Mouse (Mus musculus) large intestine, adult 2 months (tissue): ENCODE data around the gene Rora. TPM values are rescaled to one million over a fixed set of nuclear protein-coding genes. Genes with fewer than 3 reads are reported as not detected.

ENCODE experiments used
- DNase-seq: peaks from one replicate; pipeline ENCODE4 v3.0.0-alpha.2; 2012; ENCODE audit warnings: low read depth, low spot score
- WGBS: fragments of 180-500 bp; shearing (Covaris S2); methylation state at CpG from one replicate; pipeline ENCODE4 v1.1.7; 2018; 5-methylcytosine and 5-hydroxymethylcytosine counted together
- polyA plus RNA-seq: library from polyadenylated mRNA; depleted of rRNA; stranded (reverse); fragments of >200 nt; gene quantifications from 2 replicates; pipeline ENCODE4 v1.2.3, GENCODE M21; 2012

The Rora gene
- polyA plus RNA-seq, 1 experiment = 0.92 TPM

DNA sequence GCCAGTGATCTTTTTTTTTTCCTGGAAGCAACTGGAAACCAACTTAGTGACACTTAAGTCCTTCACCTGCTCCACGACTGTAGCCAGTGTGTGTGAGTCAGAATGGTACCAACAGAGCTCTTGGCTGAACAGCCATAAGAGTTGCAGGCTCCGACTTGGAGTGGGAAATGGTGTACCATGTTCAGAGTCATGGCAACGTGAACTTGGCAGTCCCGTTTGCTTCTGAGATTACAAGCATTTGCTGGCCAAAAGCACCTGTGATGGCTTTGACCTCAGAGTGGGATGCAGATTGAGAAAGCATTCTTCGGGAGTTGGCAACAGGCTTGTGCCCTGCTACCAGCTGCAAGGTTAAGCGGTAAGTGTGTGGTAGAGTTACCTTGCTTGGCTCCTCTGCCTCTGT is 574.2 kb downstream of the Rora start:
- DNase-seq = no peak
- 68% methylated on average over 6 of the region's 6 CpGs for WGBS

GRCm38 (mm10) chr9:69229935-69230334 is 576.3 kb downstream of the Rora start:
- no peak for DNase-seq
- 61% methylated on average over 7 of the region's 7 CpGs for WGBS

- 59% methylated on average over 7 of the region's 7 CpGs for WGBS
- DNase-seq = no peak
Observed at GRCm38 (mm10) chr9:69234526-69234925, 580.9 kb downstream of the Rora start.

- 71% methylated on average over 10 of the region's 10 CpGs for WGBS
- DNase-seq = no peak
Observed at GRCm38 (mm10) chr9:69237316-69237715, 583.7 kb downstream of the Rora start.

DNA sequence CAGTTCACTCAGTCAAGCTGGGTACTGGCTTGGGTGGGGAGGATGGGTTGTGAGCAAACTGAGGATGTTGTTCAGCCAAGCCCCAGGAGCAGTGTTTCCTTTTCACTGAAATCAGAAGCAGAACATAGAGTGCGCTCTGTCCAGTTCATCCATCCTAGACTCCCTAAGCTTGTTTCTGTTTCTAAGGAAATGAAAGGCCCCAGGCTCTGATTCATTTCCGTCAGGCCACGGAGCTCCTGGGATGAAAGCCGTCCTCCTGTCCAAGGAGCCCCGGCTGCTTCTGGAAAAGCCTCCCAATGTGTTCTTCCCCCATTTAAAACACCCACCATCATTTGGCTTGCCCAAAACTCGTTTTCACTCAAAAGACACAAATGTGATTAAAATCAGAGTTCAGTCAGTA is 589.0 kb downstream of the Rora start:
- no peak for DNase-seq
- WGBS = 62% methylated on average over 6 of the region's 6 CpGs

GRCm38 (mm10) chr9:69243626-69244025 is 590.0 kb downstream of the Rora start:
- 56% methylated on average over 6 of the region's 6 CpGs for WGBS
- no peak for DNase-seq

DNA sequence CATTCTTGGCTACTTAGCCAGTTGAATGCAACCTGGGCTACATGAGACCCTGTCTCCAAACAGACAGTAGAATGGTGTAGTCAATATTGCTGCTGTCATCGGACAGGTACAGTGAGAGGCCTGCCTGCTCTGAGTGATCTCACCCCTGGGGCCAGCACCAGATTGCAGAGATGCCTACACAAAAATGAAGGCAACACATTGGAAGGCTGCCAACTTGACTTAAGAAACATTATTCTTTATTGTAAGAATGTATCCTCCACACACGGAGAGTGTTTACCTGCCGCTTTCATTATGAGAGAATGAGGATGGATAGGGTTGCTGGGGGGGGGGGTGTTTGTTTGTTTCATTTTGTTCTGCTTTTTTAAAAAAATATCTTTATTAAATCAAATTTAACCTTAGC is 592.6 kb downstream of the Rora start:
- 60% methylated on average over 3 of the region's 3 CpGs for WGBS
- no peak for DNase-seq

- DNase-seq = no peak
- 97% methylated on average over 3 of the region's 3 CpGs for WGBS
Observed at GRCm38 (mm10) chr9:69249586-69249985, 596.0 kb downstream of the Rora start.

GRCm38 (mm10) chr9:69250326-69250725 is 596.7 kb downstream of the Rora start:
- 96% methylated on average over 8 of the region's 8 CpGs for WGBS
- no peak for DNase-seq

DNA sequence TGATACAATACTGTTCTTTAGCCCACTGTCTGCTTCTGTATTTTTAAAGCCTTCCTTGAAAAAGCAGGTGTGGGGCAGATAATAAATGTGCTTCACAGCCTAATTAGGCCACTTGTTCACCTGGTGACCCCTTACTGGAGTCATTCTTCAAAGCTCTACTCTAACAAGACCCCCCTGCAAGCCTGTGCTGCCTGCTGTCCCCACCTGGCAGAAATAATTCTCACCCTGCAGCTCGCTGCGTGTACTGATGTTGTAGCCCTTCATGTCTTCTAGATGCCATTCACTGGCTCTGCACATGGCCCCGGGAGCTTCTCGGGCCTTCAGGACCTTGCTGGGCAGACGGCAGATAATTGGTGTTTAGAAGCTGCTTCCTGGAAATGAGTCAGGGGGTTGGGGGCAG is 604.9 kb downstream of the Rora start:
- 85% methylated on average over 5 of the region's 5 CpGs for WGBS
- DNase-seq = no peak

DNA sequence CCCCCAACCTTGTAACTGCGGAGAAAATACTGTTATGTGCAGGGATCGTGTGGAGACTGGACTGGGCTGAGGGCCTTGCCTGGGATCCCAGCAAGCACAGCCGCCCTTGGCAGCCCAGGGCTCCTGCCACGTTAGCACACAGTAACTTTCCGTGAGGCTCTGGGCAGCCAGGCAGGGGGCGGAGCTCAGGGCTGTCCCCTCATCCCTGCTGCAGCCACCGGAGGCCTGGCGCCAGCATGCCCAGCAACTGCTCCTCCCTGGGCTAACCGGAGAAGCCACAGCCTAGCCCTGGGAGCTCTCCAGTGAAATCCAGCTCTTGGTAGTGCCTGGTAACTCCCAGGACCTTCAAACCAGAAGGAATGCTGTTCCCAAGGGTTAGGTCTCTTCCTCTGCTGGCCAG is 605.8 kb downstream of the Rora start:
- WGBS = 25% methylated on average over 9 of the region's 9 CpGs
- DNase-seq = no peak

- DNase-seq = no peak
- WGBS = 39% methylated on average over 7 of the region's 7 CpGs
Observed at GRCm38 (mm10) chr9:69265151-69265550, 611.6 kb downstream of the Rora start.

GRCm38 (mm10) chr9:69270374-69270773 is 616.8 kb downstream of the Rora start:
- WGBS = 86% methylated on average over 8 of the region's 8 CpGs
- DNase-seq = no peak

- no peak for DNase-seq
- 61% methylated on average over 7 of the region's 7 CpGs for WGBS
Observed at GRCm38 (mm10) chr9:69270931-69271330, 617.3 kb downstream of the Rora start.

GRCm38 (mm10) chr9:69272884-69273283 is 619.3 kb downstream of the Rora start:
- DNase-seq = no peak
- WGBS = 45% methylated on average over 9 of the region's 9 CpGs

DNA sequence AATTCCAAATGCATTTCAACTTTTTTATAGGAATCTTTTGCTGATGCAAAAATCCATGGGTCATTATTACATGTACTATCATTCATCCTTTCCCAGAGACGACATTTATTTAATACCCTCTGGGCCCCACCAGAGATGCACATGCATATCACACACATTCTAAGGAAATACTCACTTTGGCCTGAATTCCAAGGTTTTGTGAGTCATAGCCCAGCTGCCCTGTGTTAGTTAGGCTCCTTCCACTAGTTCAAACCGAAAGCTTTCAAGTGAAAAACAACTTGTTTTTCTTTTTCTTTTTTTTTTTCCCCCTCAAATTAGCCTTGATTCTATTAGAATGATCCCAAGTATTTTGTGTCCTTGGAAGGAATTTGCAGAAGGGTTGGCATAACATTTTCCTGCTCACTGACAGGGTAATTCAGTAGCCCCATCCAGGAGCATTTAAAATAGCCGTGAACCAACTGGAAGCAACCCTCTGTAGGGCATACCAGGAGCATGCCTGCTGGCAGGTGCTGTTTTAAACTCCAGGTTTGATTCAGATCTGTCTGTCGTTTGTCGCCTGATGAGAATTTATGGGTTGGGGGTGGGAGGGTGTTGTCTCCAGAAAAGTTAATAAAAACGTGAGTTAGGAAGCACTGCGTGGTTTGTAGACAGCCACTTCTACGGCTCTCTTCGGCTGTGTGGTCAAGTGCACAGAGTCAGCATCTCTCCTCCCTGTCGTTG is 621.3 kb downstream of the Rora start:
- 39% methylated on average over 10 of the region's 10 CpGs for WGBS

DNA sequence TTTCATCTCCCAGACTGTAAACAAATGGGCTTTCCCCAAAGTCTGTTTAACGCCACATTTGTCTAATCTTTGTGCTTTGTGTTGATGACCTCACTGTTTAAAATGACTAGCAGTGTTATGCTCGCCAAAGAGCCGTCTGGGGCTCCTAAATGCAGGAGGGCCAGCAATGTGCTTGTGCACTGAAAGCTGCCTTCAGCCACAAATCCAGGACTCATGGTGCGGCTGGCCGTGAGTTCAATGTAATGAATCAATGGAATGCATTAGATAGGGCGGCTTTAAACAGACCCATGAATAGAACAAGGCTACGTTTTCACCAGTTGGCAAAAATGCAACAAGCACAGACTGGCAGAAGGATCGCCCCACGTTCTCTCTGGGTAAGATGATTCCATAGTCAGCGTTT is 623.7 kb downstream of the Rora start:
- whole genome bisulfite sequencing = 58% methylated on average over 10 of the region's 10 CpGs

More for the DNA sequence above, 621.3 kb downstream of the Rora start:
- DNase-seq = no peak

DNA sequence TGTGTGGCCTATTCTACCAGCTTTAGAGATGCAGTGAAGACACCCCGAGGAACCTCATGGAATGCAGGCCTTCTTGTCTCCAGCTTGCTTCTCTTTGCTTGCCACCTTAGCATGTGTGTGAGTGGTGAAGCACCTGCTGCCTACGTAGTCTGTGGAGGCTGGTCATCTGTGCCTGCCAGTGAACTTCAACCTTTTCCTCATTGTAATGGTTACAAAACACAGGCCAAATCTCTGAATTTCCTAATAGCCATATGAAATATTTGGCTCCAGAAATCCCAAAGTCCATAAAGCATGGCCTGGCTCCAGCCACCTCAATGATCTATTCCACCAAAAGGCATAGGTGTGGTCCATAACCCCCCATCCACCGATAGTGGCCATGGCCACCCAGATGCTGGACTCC is 631.4 kb downstream of the Rora start:
- no peak for DNase-seq
- 79% methylated on average over 3 of the region's 3 CpGs for WGBS

More for the DNA sequence above, 623.7 kb downstream of the Rora start:
- no peak for DNase-seq

DNA sequence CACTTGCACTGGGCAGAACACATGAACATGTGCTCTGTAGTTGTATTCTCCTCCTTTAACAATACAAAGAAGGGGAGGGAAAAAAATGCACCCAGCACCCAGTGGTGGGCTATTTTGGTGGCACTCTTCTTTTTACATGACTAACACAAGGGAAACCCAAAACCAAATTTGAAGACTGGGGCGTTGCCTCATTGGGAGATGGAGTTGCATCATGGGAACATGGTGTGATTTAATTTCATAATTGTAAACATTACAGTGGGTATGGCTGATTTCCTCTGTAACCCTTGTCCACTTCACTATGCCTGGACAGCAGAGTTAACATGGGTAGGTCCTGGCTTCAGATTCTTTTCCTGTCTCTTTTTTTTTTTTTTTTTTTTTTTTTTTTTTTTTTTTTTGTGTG is 634.5 kb downstream of the Rora start:
- DNase-seq = no peak
- WGBS = 78% methylated on average over 1 of the region's 1 CpGs

GRCm38 (mm10) chr9:69288586-69288985 is 635.0 kb downstream of the Rora start:
- 55% methylated on average over 5 of the region's 5 CpGs for WGBS
- no peak for DNase-seq

- peak; percentile 28 for DNase-seq
- 2% methylated on average over 59 of the region's 59 CpGs for WGBS
Observed at GRCm38 (mm10) chr9:69289056-69290017, 635.8 kb downstream of the Rora start.
